Comparison of ENCODE assay signal across 29 mouse cellular contexts in the genomic region with DNA sequence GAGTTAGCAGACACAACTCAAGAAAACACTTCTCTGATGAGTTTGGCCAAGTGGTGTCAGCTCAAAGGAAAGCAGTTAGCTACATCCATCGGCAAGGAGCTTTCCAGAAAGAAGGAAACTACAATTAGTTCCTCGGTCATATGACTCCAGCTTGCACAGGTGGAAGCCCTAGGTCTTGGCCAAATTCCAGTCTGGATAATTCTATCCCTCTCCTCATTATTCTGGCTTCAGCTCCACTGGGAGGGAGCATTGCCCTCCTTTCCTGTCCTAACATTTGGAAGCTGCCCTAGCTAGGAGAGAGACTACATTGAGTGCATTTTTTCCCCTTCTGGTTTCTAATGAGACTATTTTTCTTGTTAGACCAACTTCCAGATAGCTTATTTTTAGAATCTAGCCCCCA.
A peak's percentile ranks its signal among the peaks of the same experiment; 100 is the strongest.
DNase-seq lines count a peak whose midpoint lies in the region; ATAC-seq and TF ChIP-seq lines count a peak whose summit lies in the region.
"Had no signal": no experiment of that assay in that cellular context is flagged by ENCODE, and none has a peak within 500 bp of the region (broad histone marks: within the 10 kb centered on the region; RNA-seq: fewer than 3 reads in every experiment).

No protein-coding gene starts in this region.

- peak; percentile 63 to 67 for DNase-seq in cerebellum, postnatal 10 days
- no peak for DNase-seq in cerebellum, adult 8-10 months
- DNase-seq in kidney, adult 2 months: peak; percentile 43
- DNase-seq in kidney, adult 11 months: no peak
- DNase-seq in forelimb bud, embryonic 11.5 days (ENCODE audit: low read depth, low spot score): peak; percentile 64
- no peak for DNase-seq in limb, embryonic 10.5 days (ENCODE audit: low spot score)
- DNase-seq: adrenal gland, postnatal 14 days; cerebellum, adult 11-12 months; gastrocnemius, postnatal 25 days; heart, adult 18-20 months; heart, postnatal 4 days; left cerebral cortex, postnatal 4 days; liver; lung, adult 2 months; lung, postnatal 10 days; retina, postnatal 1 day; right cerebral cortex, postnatal 14 days had no signal

- no peaks in the 10 kb centered on the region for H3K4me1 ChIP-seq in kidney, adult 2 months (ENCODE audit: control insufficient read depth, insufficient read depth, low read length)
- peaks cover 51% of the 10 kb centered on the region for H3K4me1 ChIP-seq in limb, embryonic 10.5 days

- no peak for ATAC-seq in CD4-positive, CD25-positive, alpha-beta regulatory T cell, adult 4 months
- ATAC-seq: forebrain, embryonic 14.5 days; inflammation-experienced regulatory T-cells, adult 6 months; midbrain, embryonic 13.5 days had no signal

- H3K4me3 ChIP-seq in kidney, adult 2 months (ENCODE audit: insufficient read depth, low read depth, low read length): no peak overlapping the region
- H3K4me3 ChIP-seq in limb, embryonic 10.5 days: no peak overlapping the region
- H3K4me3 ChIP-seq: heart, embryonic 12.5 days; layer of hippocampus, adult 2 months; midbrain, embryonic 13.5 days; neural tube, embryonic 15.5 days; stomach, embryonic 15.5 days had no signal

- WGBS in kidney, adult 2 months: 43% methylated on average over 2 of the region's 2 CpGs
- WGBS in limb, embryonic 10.5 days: 66% methylated on average over 2 of the region's 2 CpGs

- no peaks in the 10 kb centered on the region for H3K36me3 ChIP-seq in kidney, adult 2 months (ENCODE audit: control insufficient read depth, insufficient read depth, low read length)
- H3K36me3 ChIP-seq in limb, embryonic 10.5 days: no peaks in the 10 kb centered on the region
- H3K36me3 ChIP-seq: G1E; heart, embryonic 12.5 days; midbrain, embryonic 13.5 days; neural tube, embryonic 15.5 days; stomach, embryonic 15.5 days had no signal

- no peak for TF ChIP-seq POLR2A in kidney, adult 2 months (IDR thresholded peaks at IDR 0.05; ENCODE audit: low read depth, low read length)

- no peak for TF ChIP-seq CTCF in kidney, adult 2 months (conservative IDR thresholded peaks at IDR 0.05; ENCODE audit: insufficient read depth, insufficient read length, low read depth, low read length)

- H3K9me3 ChIP-seq in limb, embryonic 10.5 days (replicated peaks): no peaks in the 10 kb centered on the region
- H3K9me3 ChIP-seq: heart, embryonic 12.5 days; midbrain, embryonic 13.5 days; neural tube, embryonic 15.5 days; stomach, embryonic 15.5 days had no signal

- H3K27me3 ChIP-seq in kidney, adult 2 months (replicated peaks; ENCODE audit: control insufficient read depth, insufficient read depth, low read length): no peaks in the 10 kb centered on the region
- H3K27me3 ChIP-seq in limb, embryonic 10.5 days (ENCODE audit: low read depth, poor library complexity, severe bottlenecking): no peaks in the 10 kb centered on the region
- H3K27me3 ChIP-seq: heart, embryonic 12.5 days; midbrain, embryonic 13.5 days; neural tube, embryonic 15.5 days; stomach, embryonic 15.5 days had no signal

- H3K27ac ChIP-seq in kidney, adult 2 months (ENCODE audit: insufficient read depth, low read depth, low read length): no peak overlapping the region
- H3K27ac ChIP-seq in limb, embryonic 10.5 days: peak overlapping the region; percentile 50; the same call in 1 of the 2 replicates
- H3K27ac ChIP-seq: hindbrain, embryonic 14.5 days; layer of hippocampus, adult 2 months; liver, embryonic 14.5 days; macrophage; midbrain, embryonic 13.5 days; neural tube, embryonic 15.5 days; stomach, embryonic 15.5 days had no signal

Comparison
In these comparisons a context has a peak if more than half of its experiments do, and no peak if none do; other contexts are left out.
1. DNase-seq: peak in cerebellum, postnatal 10 days (2 of 2), kidney, adult 2 months (single experiment) and forelimb bud, embryonic 11.5 days (single experiment); none in cerebellum, adult 8-10 months (single experiment), kidney, adult 11 months (single experiment) and limb, embryonic 10.5 days (single experiment).